Mouse (Mus musculus) layer of hippocampus, adult 2 months (tissue): ENCODE measurements at regions not wholly inside any gene's neighbourhood (a gene's known extent, or its start where the extent isn't known, plus 50 kb on each side); places are given as distances from the start of the nearest gene placed in this dataset.
A peak's percentile ranks its signal among the peaks of the same experiment; 100 is the strongest.

Source experiments
- DNase-seq, 2 experiments: peaks; one replicate each; pipeline ENCODE4 v3.0.0; 2022; ENCODE audit warnings: low spot score in 2 of 2
- H3K27ac ChIP-seq: fragments of 200-600 bp; 2 replicates; pipeline ENCODE4 v1.8.1; 2022
- H3K4me3 ChIP-seq: fragments of 200-600 bp; 2 replicates; pipeline ENCODE4 v1.8.1; 2022; ENCODE audit warnings: mild to moderate bottlenecking
- CTCF ChIP-seq: fragments of 200-600 bp; conservative IDR thresholded peaks from 2 replicates; pipeline ENCODE4 v1.8.1; 2022; ENCODE audit warnings: antibody characterized with exemption, mild to moderate bottlenecking, moderate library complexity

DNA sequence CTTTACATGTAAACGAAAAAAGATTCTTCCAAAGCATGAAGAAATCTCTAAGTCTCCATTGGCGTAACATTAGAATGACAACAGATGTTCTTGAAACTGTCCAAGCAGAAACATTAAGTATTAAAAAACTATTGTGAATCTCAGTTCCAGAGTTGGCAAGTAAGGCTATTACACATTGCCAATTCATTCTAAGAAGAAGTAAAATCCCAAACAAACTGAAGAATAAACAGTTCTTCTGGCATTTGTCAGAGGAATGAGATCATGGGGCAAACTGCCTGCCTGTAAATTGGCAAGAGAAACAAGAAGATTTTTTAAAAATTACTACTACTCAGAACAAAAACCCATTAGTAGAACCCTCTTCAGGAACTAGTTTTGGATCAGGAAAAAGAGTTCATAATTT lies 680.1 kb downstream of the Nova1 start:
- H3K4me3 ChIP-seq: no peak overlapping the region
- peak in 1 of 2 experiments; percentile 5 for DNase-seq
- TF ChIP-seq CTCF: no peak
- H3K27ac ChIP-seq: no peak overlapping the region

- DNase-seq: no peak
- TF ChIP-seq CTCF: no peak
- Histone ChIP-seq H3K27ac (no peak overlapping the region), H3K4me3 (no peak overlapping the region)
Measured at GRCm38 (mm10) chr12:46125867-46126266, 692.9 kb downstream of the Nova1 start.

DNA sequence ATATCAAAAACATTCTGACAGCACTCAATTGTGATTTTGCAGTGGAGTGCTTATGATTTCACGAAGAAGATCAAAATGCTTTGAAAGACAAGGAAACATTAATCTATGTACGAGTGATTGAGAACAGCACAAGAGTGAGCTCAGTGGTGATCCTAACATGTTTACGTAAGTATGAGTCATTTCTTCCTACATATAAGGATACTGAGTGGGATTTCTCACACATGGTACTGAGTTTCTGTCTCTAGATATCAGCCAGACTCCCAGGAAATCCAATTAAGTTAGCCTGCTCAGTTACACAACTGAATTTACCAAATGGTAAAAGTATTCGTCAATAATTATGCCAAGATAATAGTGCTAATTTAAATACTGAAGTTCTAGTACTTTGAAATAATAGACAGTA lies 707.4 kb downstream of the Nova1 start:
- DNase-seq: peak in 1 of 2 experiments; percentile 10

DNA sequence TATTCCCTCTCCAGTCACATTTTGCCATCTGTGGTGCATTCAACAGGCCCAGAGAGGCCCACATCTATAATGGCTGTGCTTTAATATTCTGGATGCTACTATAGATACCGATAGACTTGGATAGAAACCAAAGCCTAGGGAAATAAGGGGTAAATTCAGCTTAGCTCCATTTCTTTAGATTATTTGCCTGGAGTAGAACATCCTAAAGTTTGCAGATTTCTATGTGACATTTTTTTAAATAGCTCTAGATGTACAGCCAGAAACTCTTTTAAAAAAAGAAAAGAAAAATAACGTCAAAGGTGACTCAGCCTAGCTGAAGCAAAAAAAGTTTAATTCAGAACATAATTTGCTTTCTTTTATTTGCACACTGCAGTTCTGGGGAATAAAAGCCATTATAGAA lies 735.4 kb downstream of the Nova1 start:
- H3K27ac ChIP-seq: no peak overlapping the region
- no peak for DNase-seq
- no peak for TF ChIP-seq CTCF
- no peak overlapping the region for H3K4me3 ChIP-seq

More for the DNA sequence above, 707.4 kb downstream of the Nova1 start:
- H3K27ac ChIP-seq: no peak overlapping the region
- no peak for TF ChIP-seq CTCF
- H3K4me3 ChIP-seq: no peak overlapping the region

- no peak for DNase-seq
- TF ChIP-seq CTCF: no peak
- Histone ChIP-seq H3K27ac (no peak overlapping the region), H3K4me3 (no peak overlapping the region)
Measured at GRCm38 (mm10) chr12:46075789-46076217, 742.9 kb downstream of the Nova1 start.

GRCm38 (mm10) chr12:46075355-46075754 lies 743.4 kb downstream of the Nova1 start:
- TF ChIP-seq CTCF: no peak
- no peak for DNase-seq
- Histone ChIP-seq H3K4me3 (no peak overlapping the region), H3K27ac (no peak overlapping the region)

DNA sequence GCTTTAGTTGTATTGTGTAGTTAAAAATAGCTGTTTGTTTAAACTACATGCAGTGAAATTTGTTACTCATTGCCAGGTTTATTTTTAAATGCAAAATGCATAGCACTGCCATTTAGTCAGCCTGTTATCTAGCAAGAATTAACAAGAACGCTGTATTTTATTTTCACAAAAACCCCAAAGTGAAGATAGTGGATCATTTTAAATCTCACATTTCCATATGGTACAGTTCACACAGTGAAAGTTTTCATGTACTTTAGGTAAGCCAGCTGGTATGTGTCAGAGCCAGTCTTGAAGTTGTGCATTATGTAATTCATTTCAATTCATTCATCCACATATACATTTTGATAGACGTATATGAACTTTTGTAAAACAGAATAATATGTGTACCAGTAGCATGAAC lies 751.8 kb downstream of the Nova1 start:
- TF ChIP-seq CTCF: no peak
- DNase-seq: no peak

DNA sequence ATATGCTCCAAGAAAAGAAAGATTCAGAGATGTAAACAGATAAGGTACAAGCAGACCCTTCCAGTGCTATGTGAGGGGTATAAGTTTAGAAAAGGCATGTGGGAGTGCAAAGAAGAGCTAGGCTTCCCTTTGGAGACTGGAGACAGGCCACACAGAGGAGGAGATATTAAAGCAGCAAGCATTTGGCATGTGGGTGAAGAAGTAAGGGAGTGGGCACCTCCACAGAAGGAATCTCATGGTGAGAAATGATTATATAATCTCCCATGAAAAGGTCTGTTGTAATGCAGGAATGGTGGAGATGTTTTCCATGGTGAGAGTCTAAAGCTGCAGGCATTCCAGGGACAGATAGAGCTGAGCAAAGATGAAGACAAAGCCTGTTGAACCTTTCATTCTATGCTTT lies 778.1 kb downstream of the Nova1 start:
- TF ChIP-seq CTCF: no peak
- DNase-seq: peak; percentile 9 to 48
- no peak overlapping the region for H3K27ac ChIP-seq
- no peak overlapping the region for H3K4me3 ChIP-seq

More for the DNA sequence above, 751.8 kb downstream of the Nova1 start:
- Histone ChIP-seq H3K4me3 (no peak overlapping the region), H3K27ac (no peak overlapping the region)

DNA sequence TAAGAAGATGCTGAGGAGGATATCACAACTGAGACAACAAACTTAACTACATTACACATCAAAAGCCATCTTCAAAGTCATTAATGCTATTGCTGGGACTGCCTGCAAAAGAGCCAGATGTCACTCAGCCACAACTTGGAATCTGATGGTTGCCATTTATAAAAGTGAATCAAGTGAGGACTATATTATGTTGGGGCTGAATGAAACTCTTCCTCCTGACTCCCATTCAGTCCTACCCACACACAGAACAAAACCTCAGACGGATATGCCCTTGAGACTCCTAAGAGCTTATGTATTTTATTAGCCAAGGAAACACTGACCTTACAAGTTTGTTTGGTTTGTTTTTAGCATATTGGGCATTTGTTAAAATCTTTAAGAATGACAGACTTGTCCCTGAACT lies 778.5 kb downstream of the Nova1 start:
- Histone ChIP-seq H3K4me3 (no peak overlapping the region), H3K27ac (no peak overlapping the region)
- no peak for DNase-seq
- TF ChIP-seq CTCF: no peak

DNA sequence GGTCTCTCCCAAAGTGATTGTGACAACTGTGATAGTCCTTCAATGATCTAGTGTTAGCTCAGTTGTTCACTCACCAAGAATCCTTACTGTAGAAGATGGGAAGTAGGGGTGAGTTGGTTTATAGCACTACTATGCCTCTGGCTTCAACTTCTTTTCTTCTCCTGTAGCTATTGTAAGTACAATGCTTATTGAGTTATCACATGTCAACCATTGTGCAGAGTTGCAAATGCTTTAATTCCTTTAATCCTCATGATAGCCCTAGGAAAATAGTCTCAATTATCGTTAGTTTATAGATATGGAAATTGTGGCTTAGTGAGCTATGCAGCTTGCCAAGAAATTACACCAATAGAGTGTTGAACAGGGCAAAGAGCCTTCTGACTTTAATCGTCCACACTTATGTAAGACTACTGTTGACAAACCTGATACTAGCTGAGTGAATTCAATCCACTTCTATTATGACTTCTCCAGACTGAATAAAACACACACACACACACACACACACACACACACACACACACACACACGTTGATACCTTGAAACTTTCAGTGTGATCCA lies 782.1 kb downstream of the Nova1 start:
- no peak for DNase-seq
- TF ChIP-seq CTCF: no peak
- Histone ChIP-seq H3K4me3 (no peak overlapping the region), H3K27ac (no peak overlapping the region)

- Histone ChIP-seq H3K4me3 (no peak overlapping the region), H3K27ac (no peak overlapping the region)
- no peak for TF ChIP-seq CTCF
Measured at GRCm38 (mm10) chr12:46025266-46025665, 793.5 kb downstream of the Nova1 start.

DNA sequence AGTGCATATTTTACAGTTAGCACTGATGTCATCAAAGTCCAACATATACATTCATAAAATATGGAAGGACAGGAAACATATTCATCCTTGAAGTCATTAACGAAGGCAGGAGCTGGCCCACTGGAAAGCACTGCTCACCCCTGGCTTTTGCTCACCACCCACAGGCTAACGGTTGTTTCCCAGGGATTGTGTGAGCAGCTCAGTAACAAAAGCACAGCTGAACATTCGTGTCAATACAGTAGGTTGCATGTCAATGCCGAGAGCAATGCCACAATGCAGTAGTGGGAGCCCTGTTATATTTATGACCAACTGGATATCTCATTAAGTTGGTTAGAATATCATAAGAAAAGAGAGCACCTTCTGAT lies 797.2 kb downstream of the Nova1 start:
- DNase-seq: no peak
- no peak overlapping the region for H3K27ac ChIP-seq
- no peak for TF ChIP-seq CTCF
- H3K4me3 ChIP-seq: no peak overlapping the region

More at GRCm38 (mm10) chr12:46025266-46025665, 793.5 kb downstream of the Nova1 start:
- no peak for DNase-seq

DNA sequence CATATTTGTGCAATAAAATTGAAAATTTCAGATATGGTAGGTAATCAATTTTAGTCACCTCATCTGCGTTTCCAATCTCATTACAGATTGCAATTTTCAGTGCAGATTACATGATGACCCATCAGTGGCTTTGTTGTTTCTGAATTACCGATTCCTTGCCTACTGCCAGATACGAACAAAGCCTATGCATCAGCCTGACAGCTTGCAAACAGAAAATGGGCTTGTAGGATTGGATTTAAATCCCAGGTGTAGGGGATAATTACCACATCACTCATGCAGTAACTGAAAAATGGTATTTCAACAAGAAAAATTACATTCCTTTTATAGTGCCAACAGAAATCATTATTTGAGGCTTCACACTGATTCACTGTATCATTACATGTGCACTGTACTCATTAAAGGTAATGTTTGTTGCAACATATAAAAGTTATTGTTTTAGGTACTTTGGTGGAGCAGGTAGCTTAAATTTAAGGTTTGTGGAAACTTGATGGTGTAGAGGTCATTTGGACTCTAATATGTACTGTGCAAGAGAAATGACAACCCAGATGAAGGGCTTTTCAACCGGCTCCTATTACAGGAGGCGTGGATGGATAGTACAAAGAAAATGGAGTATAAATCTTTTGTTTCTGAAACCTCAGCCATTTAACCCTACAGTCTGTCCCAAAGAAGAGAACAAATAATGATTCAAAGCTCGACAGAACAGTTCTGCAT lies 797.7 kb downstream of the Nova1 start:
- no peak for DNase-seq
- TF ChIP-seq CTCF: no peak
- Histone ChIP-seq H3K4me3 (no peak overlapping the region), H3K27ac (no peak overlapping the region)

- Histone ChIP-seq H3K27ac (no peak overlapping the region), H3K4me3 (no peak overlapping the region)
- no peak for DNase-seq
- no peak for TF ChIP-seq CTCF
Measured at GRCm38 (mm10) chr12:45977691-45978414, 840.9 kb downstream of the Nova1 start.
